Comparison of ENCODE assay signal across 9 mouse cellular contexts in genomic region chr3:51197112-51197731, GRCm38 (mm10). TPM values are rescaled to one million over a fixed set of nuclear protein-coding genes. Genes with fewer than 3 reads are reported as not detected.
DNase-seq lines count a peak whose midpoint lies in the region; ATAC-seq and TF ChIP-seq lines count a peak whose summit lies in the region.
"Had no signal": no experiment of that assay in that cellular context is flagged by ENCODE, and none has a peak within 500 bp of the region (broad histone marks: within the 10 kb centered on the region; RNA-seq: fewer than 3 reads in every experiment).

No protein-coding gene starts in this region.

- 30% methylated on average over 9 of the region's 9 CpGs for WGBS in lung, adult 2 months
- 45% methylated on average over 9 of the region's 9 CpGs for WGBS in embryonic facial prominence, embryonic 13.5 days
- 16% methylated on average over 9 of the region's 9 CpGs for WGBS in olfactory bulb, adult 2 months

- H3K27ac ChIP-seq in embryonic facial prominence, embryonic 13.5 days: 0 out of 2 replicates have a peak overlapping the region, but pooled peaks have one; percentile 44
- peak overlapping the region; percentile 76 for H3K27ac ChIP-seq in olfactory bulb, adult 2 months (ENCODE audit: insufficient read depth, low read depth, low read length)
- H3K27ac ChIP-seq: lung, embryonic 15.5 days had no signal

- H3K36me3 ChIP-seq in embryonic facial prominence, embryonic 13.5 days: no peaks in the 10 kb centered on the region
- H3K36me3 ChIP-seq: lung, embryonic 15.5 days had no signal

- TF ChIP-seq POLR2A in lung, adult 2 months (IDR thresholded peaks at IDR 0.05; ENCODE audit: borderline replicate concordance, extremely low read depth, low read depth, low read length): no peak
- no peak for TF ChIP-seq POLR2A in olfactory bulb, adult 2 months (IDR thresholded peaks at IDR 0.05; ENCODE audit: insufficient read depth, low read depth, low read length)

- ATAC-seq in embryonic facial prominence, embryonic 13.5 days (ENCODE audit: insufficient number of reproducible peaks, insufficient read depth, low FRiP score, low TSS enrichment, low read depth): no peak
- peak; percentile 43 to 77; a peak in 2 of 4 replicates for ATAC-seq in hematopoietic stem cell, adult 5-6 weeks (replicated peaks in 1 of 2; ENCODE audit: insufficient read depth in 1 of 2, low FRiP score in 2 of 2, low TSS enrichment in 1 of 2, low read depth in 1 of 2, poor library complexity in 2 of 2, severe bottlenecking in 2 of 2)

- peaks cover 3% of the 10 kb centered on the region; the same call in 1 of the 2 replicates for H3K4me1 ChIP-seq in lung, adult 2 months (ENCODE audit: control insufficient read depth, insufficient read depth, low read length)
- H3K4me1 ChIP-seq in embryonic facial prominence, embryonic 13.5 days: peaks cover 20% of the 10 kb centered on the region
- peaks cover 37% of the 10 kb centered on the region for H3K4me1 ChIP-seq in olfactory bulb, adult 2 months (ENCODE audit: control insufficient read depth, insufficient read depth, low read length)

- peak; percentile 60 to 64 for DNase-seq in lung, adult 18-20 months
- DNase-seq in lung, adult 2 months: no peak
- no peak for DNase-seq in thymus, postnatal 36 days
- DNase-seq in cerebellum, adult 11-12 months: no peak
- no peak for DNase-seq in retina, embryonic 14.5 days (ENCODE audit: low spot score)

- TF ChIP-seq CTCF in lung, adult 2 months (IDR thresholded peaks at IDR 0.05; ENCODE audit: insufficient read depth, low read length): no peak
- no peak for TF ChIP-seq CTCF in olfactory bulb, adult 2 months (IDR thresholded peaks at IDR 0.05; ENCODE audit: insufficient read depth, low read depth, low read length)

- H3K9me3 ChIP-seq in embryonic facial prominence, embryonic 13.5 days: no peaks in the 10 kb centered on the region
- H3K9me3 ChIP-seq: lung, embryonic 15.5 days had no signal

- H3K4me3 ChIP-seq in lung, adult 2 months (replicated peaks; ENCODE audit: extremely low read depth, low read depth, low read length): no peak overlapping the region
- no peak overlapping the region for H3K4me3 ChIP-seq in embryonic facial prominence, embryonic 13.5 days
- no peak overlapping the region for H3K4me3 ChIP-seq in olfactory bulb, adult 2 months (ENCODE audit: insufficient read depth, low read depth, low read length)
- H3K4me3 ChIP-seq: lung, embryonic 15.5 days had no signal

- no peak overlapping the region for H3K9ac ChIP-seq in embryonic facial prominence, embryonic 13.5 days
- H3K9ac ChIP-seq: lung, embryonic 15.5 days had no signal

- H3K4me2 ChIP-seq in embryonic facial prominence, embryonic 13.5 days: 0 out of 2 replicates have a peak overlapping the region, but pooled peaks have one; percentile 9
- H3K4me2 ChIP-seq: lung, embryonic 15.5 days had no signal

- no peaks in the 10 kb centered on the region for H3K27me3 ChIP-seq in embryonic facial prominence, embryonic 13.5 days
- H3K27me3 ChIP-seq: lung, embryonic 15.5 days had no signal

RNA-seq across cellular contexts. Expression of gene Noct, which starts 27.0 kb away (rescaled TPM):
- polyA plus RNA-seq in lung, adult 2 months (2012; rRNA removed): 8.2 and 9.9 TPM in 2 replicates
- polyA plus RNA-seq in embryonic facial prominence, embryonic 13.5 days (2015; fragmentation: Nextera tagmentation; extraction: Ambion mirVana): 9.6 and 9.9 TPM in 2 replicates
- 2.5 and 3.9 TPM in 2 replicates for total RNA-seq in hematopoietic stem cell, adult 5-6 weeks (2017)
- not detected in 2 replicates for polyA plus RNA-seq in olfactory bulb, adult 2 months (2012; ENCODE audit: insufficient read depth, insufficient read length, low replicate concordance, missing spikeins)

Comparison
In these comparisons a context has a peak if more than half of its experiments do, and no peak if none do; other contexts are left out.
1. DNase-seq: peak in lung, adult 18-20 months (2 of 2); none in lung, adult 2 months (single experiment), thymus, postnatal 36 days (0 of 2), cerebellum, adult 11-12 months (single experiment) and retina, embryonic 14.5 days (single experiment).